Mouse (Mus musculus) hindbrain, embryonic 15.5 days (tissue): ENCODE results near the gene Ctcfl. TPM values are rescaled to one million over a fixed set of nuclear protein-coding genes. Genes with fewer than 3 reads are reported as not detected.
"Not testable (repeated sequence)": the region's sequence is repeated elsewhere in the genome, so short reads cannot be mapped to it uniquely, and the experiment has no call there.

ENCODE experiments used
- ATAC-seq: fragments of 200-750 bp; cut with Nextera tagmentation; 2 replicates; pipeline ENCODE4 v1.8.0; 2017; ENCODE audit warnings: low read depth, moderate number of reproducible peaks, moderate TSS enrichment; ENCODE audit not compliant: low FRiP score
- H3K27ac ChIP-seq: fragments of 300-500 bp; sonication (generic); replicated peaks from 2 replicates; pipeline ENCODE4 v1.5.1; 2015; ENCODE audit warnings: mild to moderate bottlenecking, inconsistent platforms
- H3K27me3 ChIP-seq: fragments of 300-500 bp; sonication (generic); 2 replicates; pipeline ENCODE4 v1.6.1; 2015; ENCODE audit warnings: control low read depth, inconsistent platforms
- H3K36me3 ChIP-seq: fragments of 300-500 bp; sonication (generic); 2 replicates; pipeline ENCODE4 v1.6.1; 2015; ENCODE audit warnings: control low read depth, inconsistent platforms
- H3K4me1 ChIP-seq: fragments of 300-500 bp; sonication (generic); replicated peaks from 2 replicates; pipeline ENCODE4 v1.6.1; 2015; ENCODE audit warnings: control low read depth, inconsistent platforms
- H3K4me2 ChIP-seq: fragments of 300-500 bp; sonication (generic); 2 replicates; pipeline ENCODE4 v1.6.1; 2015; ENCODE audit warnings: moderate library complexity, mild to moderate bottlenecking, inconsistent platforms
- H3K4me3 ChIP-seq: fragments of 300-500 bp; sonication (generic); 2 replicates; pipeline ENCODE4 v1.5.1; 2015; ENCODE audit warnings: mild to moderate bottlenecking, inconsistent platforms
- H3K9ac ChIP-seq: fragments of 300-500 bp; sonication (generic); 2 replicates; pipeline ENCODE4 v1.6.1; 2015; ENCODE audit warnings: inconsistent platforms
- H3K9me3 ChIP-seq: fragments of 300-500 bp; sonication (generic); 2 replicates; pipeline ENCODE4 v1.6.1; 2016; ENCODE audit warnings: control low read depth, inconsistent platforms
- WGBS: fragments of 180-500 bp; shearing (Covaris S2); methylation state at CpG from one replicate; pipeline ENCODE4 v1.1.7; 2015; 5-methylcytosine and 5-hydroxymethylcytosine counted together
- polyA plus RNA-seq: library from polyadenylated mRNA; unstranded; fragments of >200 nt; fragmentation: Nextera tagmentation; extraction: Ambion mirVana; gene quantifications from 2 replicates; pipeline ENCODE4 v1.2.1, GENCODE M21; 2015

Ctcfl gene
- polyA plus RNA-seq, 1 experiment from 2014 or later = 0.04 TPM

DNA sequence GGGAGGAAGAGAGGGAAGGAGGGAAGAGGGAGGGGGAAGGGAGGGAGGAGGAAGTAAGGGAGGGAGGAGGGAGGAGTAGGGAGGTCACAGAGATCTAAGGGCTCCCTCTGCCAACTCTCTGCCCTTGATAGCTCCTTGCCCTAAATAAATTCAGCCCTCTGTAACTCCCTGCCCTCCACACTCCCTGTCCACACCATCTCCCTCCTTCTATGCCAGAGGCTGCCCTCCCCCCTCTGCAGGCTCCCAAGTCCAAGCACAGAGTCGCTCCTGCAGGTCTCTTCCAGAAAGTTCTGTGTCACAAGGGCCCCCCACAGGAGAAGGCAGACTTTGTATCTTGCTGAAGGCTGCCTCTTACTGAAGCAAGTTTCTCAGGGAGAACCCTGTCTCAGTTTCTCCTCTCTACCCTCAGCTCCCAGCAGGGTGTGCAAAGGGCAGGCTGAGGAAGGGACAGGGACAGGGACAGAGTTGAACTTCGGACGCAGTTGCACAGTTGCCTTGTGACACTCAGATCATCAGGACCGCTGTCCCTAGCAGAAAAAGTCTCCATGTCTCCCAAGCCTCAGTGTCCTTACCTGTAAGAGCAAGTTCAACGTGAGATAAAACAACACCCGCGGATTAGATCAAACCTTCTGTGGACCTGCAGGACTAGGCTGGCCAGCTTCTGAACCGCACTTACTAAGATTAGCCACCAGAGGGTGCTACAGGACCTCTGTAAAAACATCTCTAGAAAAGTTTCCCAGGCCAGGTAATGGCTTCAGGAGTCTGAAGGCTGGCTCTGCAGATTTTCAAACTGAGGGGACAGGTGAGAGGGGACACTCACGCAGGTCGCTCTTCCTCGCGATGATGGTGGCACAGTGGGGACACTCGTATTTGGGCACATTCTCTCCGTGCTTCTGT lies 12.2 kb downstream of the Ctcfl start:
- no peaks in the 10 kb centered on the region for H3K9me3 ChIP-seq
- no peak overlapping the region for H3K4me2 ChIP-seq
- H3K36me3 ChIP-seq = no peaks in the 10 kb centered on the region
- peaks cover 3% of the 10 kb centered on the region; the same call in 1 of the 2 replicates for H3K27me3 ChIP-seq
- WGBS = 21% methylated on average over 14 of the region's 14 CpGs
- H3K9ac ChIP-seq = no peak overlapping the region
- no peaks in the 10 kb centered on the region for H3K4me1 ChIP-seq
- 0 out of 2 replicates have a peak, but pooled peaks have one; percentile 42 for ATAC-seq
- no peak overlapping the region for H3K4me3 ChIP-seq
- H3K27ac ChIP-seq = no peak overlapping the region

DNA sequence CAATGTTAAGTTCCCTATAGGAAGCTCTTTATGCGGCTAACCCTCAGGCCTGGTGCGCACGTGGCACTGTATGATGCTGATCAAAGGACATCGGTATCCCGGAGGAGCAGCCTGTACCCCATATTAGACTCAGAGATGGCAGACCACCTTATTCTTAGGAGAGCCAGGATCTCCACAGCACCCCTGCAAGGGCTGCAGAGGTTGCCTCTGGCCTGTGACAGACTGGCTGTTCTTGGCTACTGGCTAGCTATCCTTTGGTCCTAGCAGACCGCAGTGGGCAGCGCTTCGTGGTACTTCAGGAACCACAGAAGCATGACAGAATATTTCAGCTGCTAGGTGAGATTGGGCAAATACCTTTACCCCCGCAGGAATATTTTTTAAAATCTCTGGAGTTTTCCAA lies 12.9 kb downstream of the Ctcfl start:
- Histone ChIP-seq H3K27ac (no peak overlapping the region), H3K4me2 (no peak overlapping the region), H3K4me3 (no peak overlapping the region), H3K36me3 (no peaks in the 10 kb centered on the region), H3K9me3 (no peaks in the 10 kb centered on the region), H3K9ac (no peak overlapping the region), H3K4me1 (no peaks in the 10 kb centered on the region), H3K27me3 (peaks cover 3% of the 10 kb centered on the region; the same call in 1 of the 2 replicates)
- 78% methylated on average over 9 of the region's 9 CpGs for WGBS
- ATAC-seq = no peak

DNA sequence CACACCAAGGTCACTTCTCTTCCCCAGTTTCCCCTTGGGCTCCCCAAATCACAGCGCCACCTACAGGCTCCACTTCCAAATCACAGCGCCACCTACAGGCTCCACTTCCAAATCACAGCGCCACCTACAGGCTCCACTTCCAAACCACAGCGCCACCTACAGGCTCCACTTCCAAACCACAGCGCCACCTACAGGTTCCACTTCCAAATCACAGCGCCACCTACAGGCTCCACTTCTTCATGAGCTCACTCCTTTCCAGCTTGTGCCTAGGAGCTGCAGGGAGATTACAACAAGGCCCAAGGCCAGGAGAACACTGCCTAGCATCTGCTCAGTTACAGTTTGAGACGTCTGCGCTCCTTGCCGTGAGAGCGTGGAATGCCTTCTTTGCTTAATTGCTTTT lies 22.0 kb downstream of the Ctcfl start:
- not testable (repeated sequence) for H3K4me1 ChIP-seq, H3K4me2 ChIP-seq, H3K9ac ChIP-seq, H3K27me3 ChIP-seq, H3K36me3 ChIP-seq, ATAC-seq, H3K4me3 ChIP-seq, H3K27ac ChIP-seq, H3K9me3 ChIP-seq
- WGBS = 88% methylated on average over 10 of the region's 10 CpGs

DNA sequence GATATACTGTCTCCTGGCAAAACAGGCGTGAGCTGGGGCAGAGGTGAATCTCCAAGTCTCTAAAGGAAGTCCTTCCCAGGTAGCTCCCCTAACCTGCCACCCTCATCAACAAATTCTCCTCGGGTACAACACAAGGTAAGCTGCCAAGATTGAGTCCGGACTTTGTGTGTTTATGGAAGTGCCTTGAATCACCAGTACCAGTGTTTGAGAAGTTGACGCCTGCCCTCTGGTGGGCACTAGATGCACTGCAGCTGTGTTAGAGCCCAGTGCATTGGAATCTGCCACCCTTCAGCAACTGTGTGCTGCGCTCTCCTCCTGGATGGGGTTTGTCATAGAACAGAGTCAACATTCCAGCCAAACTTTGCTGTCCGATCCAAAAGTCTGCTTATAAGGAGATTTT lies 29.9 kb downstream of the Ctcfl start:
- no peak overlapping the region for H3K9ac ChIP-seq
- no peak overlapping the region for H3K4me3 ChIP-seq
- no peaks in the 10 kb centered on the region for H3K27me3 ChIP-seq
- no peak overlapping the region for H3K27ac ChIP-seq
- H3K36me3 ChIP-seq = no peaks in the 10 kb centered on the region
- H3K4me1 ChIP-seq = no peaks in the 10 kb centered on the region
- WGBS = 23% methylated on average over 6 of the region's 6 CpGs
- no peaks in the 10 kb centered on the region for H3K9me3 ChIP-seq
- 0 out of 2 replicates have a peak overlapping the region, but pooled peaks have one; percentile 17 for H3K4me2 ChIP-seq
- peak; percentile 61; the same call in 1 of the 2 replicates for ATAC-seq

DNA sequence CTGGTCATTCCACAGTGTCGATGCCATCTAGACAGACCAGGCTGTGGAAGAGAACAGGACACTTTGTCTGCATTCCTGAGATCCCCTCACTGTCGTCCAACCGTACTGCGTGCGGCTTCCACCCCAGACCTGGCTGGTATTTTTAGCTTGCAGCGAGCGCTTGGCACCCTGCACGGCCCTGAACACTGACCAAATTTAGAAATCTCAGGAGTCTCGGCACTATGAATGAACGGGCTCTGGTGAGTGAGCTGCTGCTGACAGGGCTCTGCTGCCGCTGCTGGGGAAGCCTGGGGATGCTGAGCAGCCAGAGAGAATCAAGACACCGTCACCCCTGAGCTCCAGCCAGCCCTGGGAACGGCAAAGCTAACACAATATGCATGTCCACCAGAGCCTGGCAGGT lies 31.9 kb downstream of the Ctcfl start:
- ATAC-seq = no peak
- no peaks in the 10 kb centered on the region for H3K4me1 ChIP-seq
- H3K4me3 ChIP-seq = no peak overlapping the region
- no peak overlapping the region for H3K27ac ChIP-seq
- no peaks in the 10 kb centered on the region for H3K9me3 ChIP-seq
- no peak overlapping the region for H3K9ac ChIP-seq
- no peaks in the 10 kb centered on the region for H3K36me3 ChIP-seq
- 63% methylated on average over 13 of the region's 13 CpGs for WGBS
- H3K4me2 ChIP-seq = no peak overlapping the region
- H3K27me3 ChIP-seq = no peaks in the 10 kb centered on the region

DNA sequence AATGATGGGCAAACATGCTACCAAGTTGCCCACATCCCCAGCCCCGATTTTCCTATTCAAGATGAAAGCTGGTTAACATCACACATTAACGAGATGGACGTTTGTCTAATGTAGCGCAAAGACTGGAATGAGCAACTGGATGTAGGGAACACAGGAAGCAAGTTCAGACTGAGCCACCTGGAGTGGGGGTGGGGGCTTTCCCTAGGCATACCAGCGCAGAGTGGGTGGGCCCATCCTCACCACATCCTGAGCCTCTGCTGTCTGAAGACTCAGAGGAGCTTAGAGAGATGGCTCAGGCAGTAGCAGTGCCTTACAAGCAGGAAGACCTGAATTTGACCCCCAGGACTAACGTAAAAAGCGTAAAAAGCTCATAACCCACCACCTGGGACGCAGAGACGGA lies 33.6 kb downstream of the Ctcfl start:
- Histone ChIP-seq H3K27ac (no peak overlapping the region), H3K9ac (no peak overlapping the region), H3K9me3 (no peaks in the 10 kb centered on the region), H3K4me1 (no peaks in the 10 kb centered on the region), H3K4me2 (no peak overlapping the region), H3K36me3 (no peaks in the 10 kb centered on the region), H3K27me3 (no peaks in the 10 kb centered on the region), H3K4me3 (no peak overlapping the region)
- WGBS = 84% methylated on average over 9 of the region's 9 CpGs
- ATAC-seq = no peak

DNA sequence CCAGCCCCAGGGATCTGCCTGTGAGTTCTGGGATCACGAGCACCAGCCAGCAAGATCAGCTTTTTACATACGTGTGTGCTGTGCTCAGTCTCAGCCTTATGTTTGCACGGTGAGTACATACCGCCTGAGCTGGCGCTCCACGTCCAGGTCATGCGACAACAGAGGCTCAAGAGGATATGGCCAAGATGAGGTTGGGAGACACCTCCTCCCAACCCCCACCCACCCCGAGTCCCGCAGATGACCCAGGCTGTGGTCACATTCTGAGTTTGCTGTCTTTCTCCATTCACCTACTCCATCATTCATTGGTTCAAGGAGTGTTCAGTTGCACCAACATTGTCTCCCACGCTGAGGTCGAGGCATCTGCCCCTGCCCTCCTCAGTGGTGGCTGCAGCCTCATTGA lies 34.5 kb downstream of the Ctcfl start:
- ATAC-seq = no peak
- 97% methylated on average over 11 of the region's 11 CpGs for WGBS
- no peaks in the 10 kb centered on the region for H3K36me3 ChIP-seq
- H3K27ac ChIP-seq = no peak overlapping the region
- H3K4me2 ChIP-seq = no peak overlapping the region
- H3K9me3 ChIP-seq = no peaks in the 10 kb centered on the region
- no peak overlapping the region for H3K9ac ChIP-seq
- no peaks in the 10 kb centered on the region for H3K27me3 ChIP-seq
- H3K4me3 ChIP-seq = no peak overlapping the region
- H3K4me1 ChIP-seq = no peaks in the 10 kb centered on the region

DNA sequence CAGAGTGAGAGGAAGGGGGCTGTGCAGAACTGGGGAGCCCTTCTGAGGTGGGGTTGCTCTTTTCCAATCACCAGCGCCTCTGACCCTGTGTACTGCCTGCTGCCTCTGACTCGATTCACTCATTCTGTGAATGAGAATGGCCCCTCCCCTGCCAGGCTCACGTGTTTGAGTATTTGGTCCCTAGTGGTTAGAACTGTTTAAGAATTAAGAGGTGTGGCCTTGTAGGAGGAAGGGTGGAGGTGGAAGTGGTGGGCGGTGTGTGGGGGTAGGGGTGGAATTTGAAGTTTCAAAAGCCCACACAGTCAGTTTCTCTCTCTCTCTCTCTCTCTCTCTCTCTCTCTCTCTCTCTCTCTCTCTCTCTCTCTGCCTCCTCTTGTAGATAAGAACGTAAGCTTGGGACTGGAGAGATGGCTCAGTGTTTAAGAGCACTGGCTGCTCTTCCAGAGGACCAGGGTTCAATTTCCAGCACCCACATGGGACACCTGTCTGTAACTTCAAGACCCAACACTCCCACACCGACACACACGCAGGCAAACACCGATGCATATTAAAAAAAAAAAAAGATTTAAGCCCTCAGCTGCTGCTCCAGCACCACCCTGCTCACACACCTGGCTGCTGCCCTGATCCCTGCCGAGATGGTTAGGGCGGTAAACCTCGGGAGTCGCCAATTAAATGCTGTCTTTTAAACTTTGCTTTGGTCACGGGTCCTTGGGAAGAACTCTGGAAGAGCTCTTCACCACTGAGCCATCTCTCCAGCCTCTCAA lies 35.4 kb downstream of the Ctcfl start:
- Histone ChIP-seq H3K27ac (no peak overlapping the region), H3K9me3 (no peaks in the 10 kb centered on the region), H3K9ac (no peak overlapping the region), H3K27me3 (no peaks in the 10 kb centered on the region), H3K36me3 (no peaks in the 10 kb centered on the region), H3K4me2 (no peak overlapping the region), H3K4me3 (no peak overlapping the region), H3K4me1 (no peaks in the 10 kb centered on the region)
- 22% methylated on average over 13 of the region's 13 CpGs for WGBS
- no peak for ATAC-seq

DNA sequence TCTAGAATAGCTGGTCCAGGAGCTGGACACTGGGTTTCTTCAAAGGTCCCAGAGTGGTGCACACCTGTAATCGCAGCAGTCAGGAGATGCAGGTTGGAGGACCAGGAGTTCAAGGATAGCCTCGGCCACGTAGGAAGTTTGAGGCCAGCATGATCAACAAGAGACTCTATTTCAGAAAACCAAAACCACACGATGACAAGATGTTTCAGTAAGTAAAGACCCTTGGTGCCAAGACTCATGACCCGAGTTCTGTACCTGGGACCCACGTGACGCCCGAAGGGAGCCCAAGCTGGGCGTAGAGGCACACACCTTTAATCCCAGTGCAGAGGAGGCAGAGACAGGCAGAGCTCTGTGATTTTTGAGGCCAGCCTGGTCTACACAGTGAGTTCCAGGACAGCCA lies 36.2 kb downstream of the Ctcfl start:
- ATAC-seq = no peak
- H3K4me3 ChIP-seq = no peak overlapping the region
- H3K9me3 ChIP-seq = no peaks in the 10 kb centered on the region
- no peaks in the 10 kb centered on the region for H3K27me3 ChIP-seq
- no peak overlapping the region for H3K27ac ChIP-seq
- H3K4me2 ChIP-seq = no peak overlapping the region
- H3K36me3 ChIP-seq = no peaks in the 10 kb centered on the region
- H3K4me1 ChIP-seq = no peaks in the 10 kb centered on the region
- 86% methylated on average over 9 of the region's 9 CpGs for WGBS
- no peak overlapping the region for H3K9ac ChIP-seq

DNA sequence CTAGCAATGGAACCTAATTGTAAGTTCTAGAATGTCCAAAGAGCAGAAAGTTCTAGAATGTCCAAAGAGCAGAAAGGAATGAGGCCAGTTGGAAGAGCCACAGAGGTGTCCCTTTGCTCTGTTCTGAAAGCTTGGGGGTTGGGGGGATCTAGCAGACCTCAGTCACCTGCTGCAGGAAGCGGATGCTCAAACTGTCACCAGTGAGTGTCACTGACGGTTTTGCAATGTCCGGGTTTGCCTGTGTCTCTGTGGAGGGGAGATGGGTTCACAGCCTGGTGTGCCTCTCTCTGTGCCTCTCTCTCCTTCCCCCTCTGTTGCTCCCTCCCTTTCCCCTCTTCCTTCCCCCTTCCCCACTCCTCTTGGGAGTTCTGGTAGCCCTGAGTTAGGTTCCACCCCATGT lies 36.6 kb downstream of the Ctcfl start:
- Histone ChIP-seq H3K4me1 (no peaks in the 10 kb centered on the region), H3K9ac (no peak overlapping the region), H3K27me3 (no peaks in the 10 kb centered on the region), H3K4me3 (no peak overlapping the region), H3K36me3 (no peaks in the 10 kb centered on the region), H3K9me3 (no peaks in the 10 kb centered on the region), H3K4me2 (no peak overlapping the region), H3K27ac (no peak overlapping the region)
- 86% methylated on average over 3 of the region's 3 CpGs for WGBS
- no peak for ATAC-seq

DNA sequence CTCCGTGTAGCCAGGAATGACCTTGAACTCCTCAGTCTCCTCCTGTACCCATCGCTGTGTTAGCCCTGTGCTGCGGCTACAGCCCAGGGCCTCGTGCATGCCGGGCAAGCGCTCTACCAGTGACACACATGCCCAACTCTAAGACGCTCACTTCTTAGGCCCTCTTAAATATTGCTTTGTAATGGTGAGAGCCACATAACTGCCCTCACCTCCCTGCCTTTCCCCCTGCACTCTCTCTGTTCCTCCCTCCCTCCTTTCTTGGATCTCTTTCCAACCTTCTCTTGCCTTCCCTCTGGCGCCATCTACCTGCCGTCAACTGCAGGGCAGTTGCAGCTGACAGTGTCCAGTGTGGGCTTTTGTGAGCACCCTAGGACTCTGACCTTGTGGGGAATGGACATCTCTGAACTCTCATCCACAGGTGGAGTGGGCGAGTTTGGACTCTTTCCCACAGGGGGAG lies 38.5 kb downstream of the Ctcfl start:
- Histone ChIP-seq H3K9me3 (no peaks in the 10 kb centered on the region), H3K4me2 (no peak overlapping the region), H3K36me3 (no peaks in the 10 kb centered on the region), H3K4me1 (no peaks in the 10 kb centered on the region), H3K4me3 (no peak overlapping the region), H3K27ac (no peak overlapping the region), H3K27me3 (no peaks in the 10 kb centered on the region), H3K9ac (no peak overlapping the region)
- WGBS = 33% methylated on average over 10 of the region's 10 CpGs
- ATAC-seq = peak; percentile 66; the same call in 1 of the 2 replicates
